Mouse (Mus musculus) heart, adult 2 months (tissue): ENCODE results near the gene Nemp2. TPM values are rescaled to one million over a fixed set of nuclear protein-coding genes. Genes with fewer than 3 reads are reported as not detected.

Experiments used
- DNase-seq, 2 experiments: peaks; one replicate each; pipeline ENCODE4 v3.0.0; 2021
- H3K27ac ChIP-seq: fragments of 200-600 bp; 2 replicates; pipeline ENCODE4 v1.8.1; 2022
- H3K27me3 ChIP-seq: fragments of 200-500 bp; 2 replicates; pipeline ENCODE4 v1.6.1; 2012; ENCODE audit warnings: mild to moderate bottlenecking, low read length, inconsistent platforms, mixed read lengths; ENCODE audit not compliant: control insufficient read depth, insufficient read depth
- H3K36me3 ChIP-seq: fragments of 200-500 bp; 2 replicates; pipeline ENCODE4 v1.6.1; 2012; ENCODE audit warnings: low read length, inconsistent platforms; ENCODE audit not compliant: control insufficient read depth, insufficient read depth
- H3K4me1 ChIP-seq: fragments of 200-500 bp; 2 replicates; pipeline ENCODE4 v1.6.1; 2011; ENCODE audit warnings: low read length; ENCODE audit not compliant: control insufficient read depth, insufficient read depth
- H3K4me3 ChIP-seq: fragments of 200-600 bp; 2 replicates; pipeline ENCODE4 v1.8.1; 2022
- H3K79me2 ChIP-seq: fragments of 200-500 bp; replicated peaks from 2 replicates; pipeline ENCODE4 v1.6.1; 2012; ENCODE audit warnings: mild to moderate bottlenecking, inconsistent platforms, low read length, moderate library complexity, mixed read lengths; ENCODE audit not compliant: control insufficient read depth, insufficient read depth
- H3K9ac ChIP-seq: fragments of 200-500 bp; 2 replicates; pipeline ENCODE4 v1.6.1; 2012; ENCODE audit warnings: low read depth, mild to moderate bottlenecking, control low read depth, inconsistent platforms, low read length, mixed read lengths
- CTCF ChIP-seq: fragments of 200-600 bp; IDR thresholded peaks from 2 replicates; pipeline ENCODE4 v1.8.1; 2022; ENCODE audit warnings: antibody characterized with exemption, mild to moderate bottlenecking, moderate library complexity
- EP300 ChIP-seq: fragments of 200-500 bp; IDR thresholded peaks from 2 replicates; pipeline ENCODE4 v1.6.1; 2011; ENCODE audit warnings: low read depth, low read length, control low read depth; ENCODE audit not compliant: insufficient read depth
- POLR2A ChIP-seq: fragments of 200-500 bp; IDR thresholded peaks from 2 replicates; pipeline ENCODE4 v1.6.1; 2011; ENCODE audit warnings: mild to moderate bottlenecking, low read depth, low read length, control low read depth; ENCODE audit not compliant: insufficient read depth
- WGBS: fragments of 180-500 bp; shearing (Covaris S2); methylation state at CpG from one replicate; pipeline ENCODE4 v1.1.7; 2018; 5-methylcytosine and 5-hydroxymethylcytosine counted together
- intact Hi-C: fragments of 180-260 bp; cut with DNase I; formaldehyde crosslinking; loops from one replicate; pipeline ENCODE4 v1.15.1; 2025
- polyA plus RNA-seq: library from polyadenylated mRNA; depleted of rRNA; stranded (reverse); fragments of >200 nt; gene quantifications from 2 replicates; pipeline ENCODE4 v1.2.3, GENCODE M21; 2012
- total RNA-seq, 2 experiments: library from RNA; stranded (reverse); gene quantifications; 2 replicates each; pipeline ENCODE4 v1.2.3; 2021

The Nemp2 gene
- total and polyA plus RNA-seq, 3 experiments, result 0.93 to 2.4 (median 0.97) TPM

DNA sequence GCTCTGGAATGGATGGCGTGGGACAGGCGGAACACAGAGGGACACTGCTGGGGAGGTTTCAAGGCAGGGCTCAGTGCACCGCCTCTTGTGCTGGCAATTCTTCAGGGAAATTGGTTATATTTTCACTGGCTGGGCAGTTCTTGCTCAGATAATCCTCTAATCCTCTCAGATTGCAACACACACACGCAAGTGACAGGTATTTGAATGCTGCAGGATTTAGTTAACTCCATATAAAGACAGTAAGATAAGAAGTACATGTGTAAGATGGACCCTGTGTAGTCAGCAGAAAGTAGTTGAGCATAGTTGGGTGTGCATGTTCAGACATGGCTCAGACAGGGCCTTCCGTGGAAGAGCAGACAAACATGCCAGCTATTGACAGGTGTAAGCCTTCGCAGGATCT is 3.7 kb downstream of the Nemp2 start:
- TF ChIP-seq EP300, result no peak
- no peak for TF ChIP-seq CTCF
- TF ChIP-seq POLR2A, result no peak
- Histone ChIP-seq H3K4me3 (no peak overlapping the region), H3K79me2 (no peaks in the 10 kb centered on the region), H3K36me3 (no peaks in the 10 kb centered on the region), H3K9ac (no peak overlapping the region), H3K27me3 (no peaks in the 10 kb centered on the region), H3K27ac (no peak overlapping the region), H3K4me1 (0 out of 2 replicates have a peak, but pooled peaks cover 1% of the 10 kb centered on the region)
- DNase-seq, result no peak
- intact Hi-C loops, result loop anchor here (5.0 to 10.0 kb wide), 2 partner anchors 137 to 489 kb away; no protein-coding TSS in a partner anchor
- 92% methylated on average over 6 of the region's 6 CpGs for WGBS

DNA sequence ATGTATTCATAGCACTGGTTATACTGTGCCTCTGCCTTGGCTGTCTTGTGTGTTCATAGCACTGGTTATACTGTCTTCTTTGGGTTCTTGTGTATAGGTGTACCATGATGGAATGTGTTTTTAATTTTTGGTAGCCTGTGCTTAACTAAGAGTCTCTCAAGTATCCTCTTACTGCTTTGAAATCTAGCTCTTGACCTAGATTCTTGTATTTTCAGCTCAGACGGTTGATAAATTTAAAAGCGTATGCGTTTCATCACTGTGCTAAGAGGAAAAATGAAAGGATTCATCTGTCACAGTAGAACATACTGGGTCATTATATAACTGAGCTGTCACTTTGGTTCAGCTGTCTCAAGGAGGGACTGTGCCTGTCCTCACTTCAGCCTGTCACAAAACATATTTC is 5.4 kb downstream of the Nemp2 start:
- no peaks in the 10 kb centered on the region for H3K79me2 ChIP-seq
- DNase-seq, result no peak
- H3K27ac ChIP-seq, result no peak overlapping the region
- no peaks in the 10 kb centered on the region for H3K36me3 ChIP-seq
- WGBS, result 83% methylated on average over 3 of the region's 3 CpGs
- H3K4me3 ChIP-seq, result no peak overlapping the region
- no peaks in the 10 kb centered on the region for H3K27me3 ChIP-seq
- H3K4me1 ChIP-seq, result 0 out of 2 replicates have a peak, but pooled peaks cover 1% of the 10 kb centered on the region
- intact Hi-C loops, result loop anchor here (10.0 kb wide), 1 partner anchor 491 kb away; no protein-coding TSS in a partner anchor
- TF ChIP-seq POLR2A (no peak), EP300 (no peak), CTCF (no peak)
- H3K9ac ChIP-seq, result no peak overlapping the region

DNA sequence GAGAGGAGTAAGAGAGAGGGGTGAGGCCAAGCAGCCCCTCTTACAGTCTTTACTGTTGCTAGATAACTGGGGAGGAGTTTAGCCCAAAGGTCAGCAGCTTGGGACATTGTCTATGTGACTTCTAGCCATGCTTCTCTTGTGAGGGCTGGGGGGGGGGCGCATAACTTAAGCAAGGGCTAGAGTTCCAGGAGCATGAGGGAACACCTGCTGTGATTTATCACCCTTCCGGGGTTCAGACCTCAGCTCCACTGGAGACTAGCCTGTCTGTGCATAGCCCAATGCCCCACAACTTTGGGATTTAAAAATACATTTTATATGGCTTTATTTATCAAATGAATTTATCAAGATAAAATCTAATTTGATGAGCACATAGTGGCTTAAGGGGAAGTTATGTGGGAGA is 7.6 kb downstream of the Nemp2 start:
- H3K4me1 ChIP-seq, result no peaks in the 10 kb centered on the region
- intact Hi-C loops, result loop anchor here (10.0 kb wide), 1 partner anchor 493 kb away; no protein-coding TSS in a partner anchor
- 89% methylated on average over 2 of the region's 2 CpGs for WGBS
- no peaks in the 10 kb centered on the region for H3K27me3 ChIP-seq
- no peaks in the 10 kb centered on the region for H3K79me2 ChIP-seq
- no peak overlapping the region for H3K27ac ChIP-seq
- no peak overlapping the region for H3K4me3 ChIP-seq
- no peaks in the 10 kb centered on the region for H3K36me3 ChIP-seq
- no peak overlapping the region for H3K9ac ChIP-seq
- DNase-seq, result no peak
- TF ChIP-seq EP300 (no peak), POLR2A (no peak), CTCF (no peak)

DNA sequence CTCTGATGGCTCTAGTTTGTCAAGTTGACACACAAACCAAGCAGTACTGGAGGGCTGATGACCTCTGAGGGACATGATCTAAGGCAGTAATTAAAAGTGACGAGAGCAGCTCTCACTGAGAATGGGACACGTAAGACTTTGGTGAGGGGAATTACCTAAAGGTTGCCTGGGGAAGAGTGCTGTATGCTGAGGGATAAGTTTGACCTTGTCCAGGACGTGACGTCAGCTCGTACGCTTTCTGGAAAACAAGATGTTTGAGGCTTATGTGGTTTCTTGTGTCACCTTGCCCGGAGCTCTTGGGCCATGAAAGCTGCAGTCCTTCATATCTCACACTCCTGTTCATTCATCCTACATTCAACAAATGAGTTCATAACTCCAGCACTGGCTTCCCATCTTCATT is 8.6 kb downstream of the Nemp2 start:
- H3K79me2 ChIP-seq, result no peaks in the 10 kb centered on the region
- intact Hi-C loops, result loop anchor here (10.0 kb wide), 1 partner anchor 494 kb away; no protein-coding TSS in a partner anchor
- no peak for DNase-seq
- TF ChIP-seq CTCF, result no peak
- no peak for TF ChIP-seq EP300
- no peak for TF ChIP-seq POLR2A
- no peaks in the 10 kb centered on the region for H3K36me3 ChIP-seq
- WGBS, result 91% methylated on average over 7 of the region's 7 CpGs
- no peaks in the 10 kb centered on the region for H3K4me1 ChIP-seq
- H3K4me3 ChIP-seq, result no peak overlapping the region
- no peak overlapping the region for H3K27ac ChIP-seq
- H3K27me3 ChIP-seq, result no peaks in the 10 kb centered on the region
- H3K9ac ChIP-seq, result no peak overlapping the region

DNA sequence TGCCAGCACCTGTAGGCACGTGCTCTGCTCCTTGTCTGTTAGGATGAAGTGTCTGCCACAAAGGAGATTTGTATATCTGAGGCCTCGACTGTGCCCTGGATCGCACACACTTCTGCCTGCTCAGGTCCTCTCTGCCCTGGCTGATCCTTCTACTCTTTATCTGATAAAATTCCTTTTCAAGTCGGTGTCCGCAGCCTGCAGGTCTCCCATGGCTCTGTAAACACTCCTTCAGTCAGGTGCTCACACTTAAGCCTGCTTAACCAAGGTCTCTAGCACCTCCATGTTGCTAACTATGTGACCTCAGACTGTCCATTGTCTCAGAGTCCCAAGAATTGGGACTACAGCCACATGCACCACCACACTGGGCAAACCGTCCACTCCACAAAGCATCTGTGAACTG is 9.8 kb downstream of the Nemp2 start:
- no peak overlapping the region for H3K9ac ChIP-seq
- WGBS, result 80% methylated on average over 6 of the region's 6 CpGs
- no peak for DNase-seq
- no peak overlapping the region for H3K4me3 ChIP-seq
- H3K79me2 ChIP-seq, result no peaks in the 10 kb centered on the region
- no peaks in the 10 kb centered on the region for H3K36me3 ChIP-seq
- TF ChIP-seq EP300 (no peak), POLR2A (no peak), CTCF (no peak)
- H3K4me1 ChIP-seq, result no peaks in the 10 kb centered on the region
- H3K27ac ChIP-seq, result no peak overlapping the region
- no peaks in the 10 kb centered on the region for H3K27me3 ChIP-seq
- intact Hi-C loops, result loop anchor here (10.0 kb wide), 2 partner anchors 315 to 715 kb away; partner anchors contain the start of genes Asdurf, Asnsd1 and Gm28551

DNA sequence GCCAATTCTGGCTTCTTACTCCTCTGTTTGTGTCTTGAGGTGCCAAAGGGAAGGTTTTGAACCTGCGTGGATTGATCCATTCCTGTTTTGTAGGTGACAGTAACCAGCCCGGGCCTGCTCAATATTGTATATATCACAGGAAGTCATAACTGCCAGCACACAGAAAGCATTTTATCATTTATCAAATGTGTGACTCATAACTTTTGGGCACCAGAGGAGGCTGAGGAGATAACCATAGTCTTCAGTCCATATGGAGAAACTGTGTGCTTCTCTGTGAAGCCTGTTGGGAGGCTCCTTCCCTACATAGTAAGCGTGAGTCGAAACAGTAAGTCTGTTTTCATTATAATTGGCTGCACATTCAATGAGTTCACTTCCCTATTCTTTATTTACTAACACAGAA is 10.2 kb downstream of the Nemp2 start:
- DNase-seq, result no peak
- 79% methylated on average over 4 of the region's 4 CpGs for WGBS
- Histone ChIP-seq H3K4me1 (no peaks in the 10 kb centered on the region), H3K79me2 (no peaks in the 10 kb centered on the region), H3K36me3 (no peaks in the 10 kb centered on the region), H3K4me3 (no peak overlapping the region), H3K27me3 (no peaks in the 10 kb centered on the region), H3K9ac (no peak overlapping the region), H3K27ac (no peak overlapping the region)
- TF ChIP-seq CTCF, result no peak
- no peak for TF ChIP-seq EP300
- TF ChIP-seq POLR2A, result no peak
- intact Hi-C loops, result loop anchor here (10.0 kb wide), 2 partner anchors 314 to 714 kb away; partner anchors contain the start of genes Asdurf, Asnsd1 and Gm28551
